Mouse (Mus musculus) midbrain, embryonic 12.5 days (tissue): ENCODE data around the gene Shmt2. TPM values are rescaled to one million over a fixed set of nuclear protein-coding genes. Genes with fewer than 3 reads are reported as not detected.

ENCODE experiments used
- ATAC-seq: fragments of 200-750 bp; cut with Nextera tagmentation; 2 replicates; pipeline ENCODE4 v1.8.0; 2017; ENCODE audit warnings: low read depth, moderate TSS enrichment, moderate library complexity; ENCODE audit not compliant: low FRiP score
- H3K27ac ChIP-seq: fragments of 300-500 bp; sonication (generic); replicated peaks from 2 replicates; pipeline ENCODE4 v1.5.1; 2016; ENCODE audit warnings: mild to moderate bottlenecking
- H3K27me3 ChIP-seq: fragments of 300-500 bp; sonication (generic); 2 replicates; pipeline ENCODE4 v1.6.1; 2016; ENCODE audit warnings: mild to moderate bottlenecking
- H3K36me3 ChIP-seq: fragments of 300-500 bp; sonication (generic); 2 replicates; pipeline ENCODE4 v1.6.1; 2016
- H3K4me1 ChIP-seq: fragments of 300-500 bp; sonication (generic); 2 replicates; pipeline ENCODE4 v1.6.1; 2016
- H3K4me2 ChIP-seq: fragments of 300-500 bp; sonication (generic); replicated peaks from 2 replicates; pipeline ENCODE4 v1.6.1; 2016; ENCODE audit warnings: mild to moderate bottlenecking, moderate library complexity
- H3K4me3 ChIP-seq: fragments of 300-500 bp; sonication (generic); 2 replicates; pipeline ENCODE4 v1.5.1; 2016; ENCODE audit warnings: mild to moderate bottlenecking
- H3K9ac ChIP-seq: fragments of 300-500 bp; sonication (generic); replicated peaks from 2 replicates; pipeline ENCODE4 v1.6.1; 2016; ENCODE audit warnings: mild to moderate bottlenecking, moderate library complexity
- H3K9me3 ChIP-seq: fragments of 300-500 bp; sonication (generic); 2 replicates; pipeline ENCODE4 v1.6.1; 2016; ENCODE audit warnings: mild to moderate bottlenecking
- WGBS: fragments of 180-500 bp; shearing (Covaris S2); methylation state at CpG from one replicate; pipeline ENCODE4 v1.1.7; 2016; 5-methylcytosine and 5-hydroxymethylcytosine counted together
- polyA plus RNA-seq: library from polyadenylated mRNA; unstranded; fragments of >200 nt; fragmentation: Nextera tagmentation; extraction: Ambion mirVana; gene quantifications from 2 replicates; pipeline ENCODE4 v1.2.1, GENCODE M21; 2016

Shmt2 gene
- polyA plus RNA-seq, 1 experiment from 2014 or later = 77.8 TPM

GRCm38 (mm10) chr10:127516576-127517260 is 5.5 kb downstream of the Shmt2 start:
- Histone ChIP-seq H3K9me3 (0 out of 2 replicates have a peak, but pooled peaks cover 3% of the 10 kb centered on the region), H3K4me1 (peaks cover 69% of the 10 kb centered on the region), H3K9ac (peak overlapping the region; percentile 21; the same call in 1 of the 2 replicates), H3K36me3 (peaks cover 25% of the 10 kb centered on the region), H3K27me3 (peaks cover 81% of the 10 kb centered on the region), H3K4me2 (peak overlapping the region; percentile 42), H3K27ac (0 out of 2 replicates have a peak overlapping the region, but pooled peaks have one; percentile 17), H3K4me3 (0 out of 2 replicates have a peak overlapping the region, but pooled peaks have one; percentile 7)
- ATAC-seq = no peak
- 6% methylated on average over 30 of the region's 30 CpGs for WGBS

- 0 out of 2 replicates have a peak, but pooled peaks cover 3% of the 10 kb centered on the region for H3K9me3 ChIP-seq
- peaks cover 25% of the 10 kb centered on the region for H3K36me3 ChIP-seq
- 17% methylated on average over 8 of the region's 8 CpGs for WGBS
- H3K9ac ChIP-seq = no peak overlapping the region; the same call in 1 of the 2 replicates
- H3K4me2 ChIP-seq = peak overlapping the region; percentile 42
- H3K27me3 ChIP-seq = peaks cover 88% of the 10 kb centered on the region
- peaks cover 69% of the 10 kb centered on the region for H3K4me1 ChIP-seq
- H3K4me3 ChIP-seq = no peak overlapping the region
- 0 out of 2 replicates have a peak overlapping the region, but pooled peaks have one; percentile 17 for H3K27ac ChIP-seq
- no peak for ATAC-seq
Measured at GRCm38 (mm10) chr10:127515983-127516459, 6.2 kb downstream of the Shmt2 start.

GRCm38 (mm10) chr10:127515271-127515982 is 6.8 kb downstream of the Shmt2 start:
- Histone ChIP-seq H3K9ac (no peak overlapping the region), H3K4me3 (no peak overlapping the region), H3K4me1 (peaks cover 71% of the 10 kb centered on the region), H3K27me3 (peaks cover 92% of the 10 kb centered on the region), H3K36me3 (peaks cover 25% of the 10 kb centered on the region), H3K4me2 (no peak overlapping the region), H3K9me3 (0 out of 2 replicates have a peak, but pooled peaks cover 3% of the 10 kb centered on the region), H3K27ac (no peak overlapping the region)
- WGBS = 20% methylated on average over 9 of the region's 9 CpGs
- no peak for ATAC-seq

- Histone ChIP-seq H3K4me3 (peak within 1 kb of the TSS; percentile 19; the same call in 1 of the 2 replicates), H3K27ac (peak within 1 kb of the TSS; percentile 95), H3K9ac (peak within 1 kb of the TSS; percentile 41; the same call in 1 of the 2 replicates), H3K27me3 (peaks cover 92% of the 10 kb centered on the region), H3K36me3 (peaks cover 20% of the 10 kb centered on the region), H3K4me2 (peak within 1 kb of the TSS; percentile 88), H3K4me1 (peaks cover 78% of the 10 kb centered on the region), H3K9me3 (0 out of 2 replicates have a peak, but pooled peaks cover under 1% of the 10 kb centered on the region)
- WGBS = 8% methylated on average over 6 of the region's 6 CpGs
- ATAC-seq = no peak
Measured at GRCm38 (mm10) chr10:127514764-127515163, 7.5 kb downstream of the Shmt2 start, which contains the start of gene Ndufa4l2. TSS of gene Ndufa4l2 (plus strand) at chr10:127514967.

GRCm38 (mm10) chr10:127514111-127514698 is 8.0 kb downstream of the Shmt2 start:
- Histone ChIP-seq H3K36me3 (peaks cover 16% of the 10 kb centered on the region), H3K27me3 (peaks cover 96% of the 10 kb centered on the region), H3K4me1 (peaks cover 83% of the 10 kb centered on the region), H3K27ac (peak overlapping the region; percentile 95), H3K9me3 (no peaks in the 10 kb centered on the region), H3K4me2 (peak overlapping the region; percentile 88), H3K4me3 (peak overlapping the region; percentile 19; the same call in 1 of the 2 replicates), H3K9ac (peak overlapping the region; percentile 41; the same call in 1 of the 2 replicates)
- no peak for ATAC-seq
- WGBS = 12% methylated on average over 13 of the region's 13 CpGs

GRCm38 (mm10) chr10:127513501-127514091 is 8.6 kb downstream of the Shmt2 start:
- peaks cover 11% of the 10 kb centered on the region for H3K36me3 ChIP-seq
- H3K9ac ChIP-seq = peak overlapping the region; percentile 41; the same call in 1 of the 2 replicates
- H3K27ac ChIP-seq = peak overlapping the region; percentile 95
- no peaks in the 10 kb centered on the region for H3K9me3 ChIP-seq
- ATAC-seq = peak; percentile 41; the same call in 1 of the 2 replicates
- H3K4me1 ChIP-seq = peaks cover 88% of the 10 kb centered on the region
- peak overlapping the region; percentile 88 for H3K4me2 ChIP-seq
- WGBS = 0% methylated on average over 16 of the region's 16 CpGs
- peaks cover 92% of the 10 kb centered on the region for H3K27me3 ChIP-seq
- peak overlapping the region; percentile 19; the same call in 1 of the 2 replicates for H3K4me3 ChIP-seq

- ATAC-seq = peak; percentile 35
- H3K27ac ChIP-seq = peak overlapping the region; percentile 95
Measured at GRCm38 (mm10) chr10:127512813-127513212, 9.4 kb downstream of the Shmt2 start.

GRCm38 (mm10) chr10:127512307-127512666 is 10.0 kb downstream of the Shmt2 start:
- H3K4me1 ChIP-seq = peaks cover 95% of the 10 kb centered on the region
- peak overlapping the region; percentile 59 for H3K9ac ChIP-seq
- H3K27me3 ChIP-seq = peaks cover 92% of the 10 kb centered on the region
- WGBS = under 1% methylated on average over 7 of the region's 7 CpGs
- H3K4me2 ChIP-seq = peak overlapping the region; percentile 88
- H3K4me3 ChIP-seq = peak overlapping the region; percentile 49
- no peaks in the 10 kb centered on the region for H3K9me3 ChIP-seq
- ATAC-seq = no peak
- H3K36me3 ChIP-seq = no peaks in the 10 kb centered on the region
- H3K27ac ChIP-seq = peak overlapping the region; percentile 95

More at GRCm38 (mm10) chr10:127512813-127513212, 9.4 kb downstream of the Shmt2 start:
- Histone ChIP-seq H3K9me3 (no peaks in the 10 kb centered on the region), H3K27me3 (peaks cover 92% of the 10 kb centered on the region), H3K4me3 (peak overlapping the region; percentile 49), H3K4me1 (peaks cover 96% of the 10 kb centered on the region), H3K9ac (peak overlapping the region; percentile 59; the same call in 1 of the 2 replicates), H3K4me2 (peak overlapping the region; percentile 88), H3K36me3 (peaks cover 4% of the 10 kb centered on the region)
- under 1% methylated on average over 27 of the region's 27 CpGs for whole genome bisulfite sequencing

- H3K4me3 ChIP-seq = peak overlapping the region; percentile 49
- peak; percentile 3; the same call in 1 of the 2 replicates for ATAC-seq
Measured at GRCm38 (mm10) chr10:127511634-127512306, 10.5 kb downstream of the Shmt2 start.

GRCm38 (mm10) chr10:127510895-127511617 is 11.2 kb downstream of the Shmt2 start:
- peak overlapping the region; percentile 88 for H3K4me2 ChIP-seq
- peaks cover 83% of the 10 kb centered on the region for H3K4me1 ChIP-seq
- H3K27ac ChIP-seq = peak overlapping the region; percentile 95
- H3K4me3 ChIP-seq = peak overlapping the region; percentile 49
- H3K9me3 ChIP-seq = no peaks in the 10 kb centered on the region
- 8% methylated on average over 11 of the region's 11 CpGs for WGBS
- no peak for ATAC-seq
- H3K36me3 ChIP-seq = no peaks in the 10 kb centered on the region
- H3K9ac ChIP-seq = peak overlapping the region; percentile 59
- peaks cover 88% of the 10 kb centered on the region for H3K27me3 ChIP-seq

More at GRCm38 (mm10) chr10:127511634-127512306, 10.5 kb downstream of the Shmt2 start:
- Histone ChIP-seq H3K27ac (peak overlapping the region; percentile 95), H3K36me3 (no peaks in the 10 kb centered on the region), H3K27me3 (peaks cover 92% of the 10 kb centered on the region), H3K4me1 (peaks cover 90% of the 10 kb centered on the region), H3K9me3 (no peaks in the 10 kb centered on the region), H3K9ac (peak overlapping the region; percentile 59), H3K4me2 (peak overlapping the region; percentile 88)
- under 1% methylated on average over 45 of the region's 46 CpGs for WGBS
